In genomic region chr13:58031755-58032154, GRCm38 (mm10) we compare ENCODE assay signal across 8 mouse cellular contexts.
DNase-seq lines count a peak whose midpoint lies in the region; ATAC-seq and TF ChIP-seq lines count a peak whose summit lies in the region.

No protein-coding gene starts in this region.

- peak; percentile 89 for TF ChIP-seq CTCF in liver, postnatal 0 days (IDR thresholded peaks at IDR 0.05; ENCODE audit: low read depth)

- no peak overlapping the region for H3K9ac ChIP-seq in midbrain, embryonic 11.5 days (ENCODE audit: low read length)
- no peak overlapping the region for H3K9ac ChIP-seq in midbrain, embryonic 16.5 days (ENCODE audit: low read depth, low read length)
- H3K9ac ChIP-seq in embryonic facial prominence, embryonic 11.5 days (replicated peaks; ENCODE audit: low read length) = no peak overlapping the region
- H3K9ac ChIP-seq in hindbrain, embryonic 16.5 days (ENCODE audit: low read depth, low read length) = no peak overlapping the region
- no peak overlapping the region for H3K9ac ChIP-seq in liver, postnatal 0 days (replicated peaks)

- no peaks in the 10 kb centered on the region for H3K27me3 ChIP-seq in midbrain, embryonic 11.5 days (ENCODE audit: control insufficient read depth, insufficient read depth, low read length)
- H3K27me3 ChIP-seq in midbrain, embryonic 16.5 days (ENCODE audit: control insufficient read depth, insufficient read depth, low read depth, low read length) = no peaks in the 10 kb centered on the region
- H3K27me3 ChIP-seq in embryonic facial prominence, embryonic 11.5 days (ENCODE audit: control insufficient read depth, insufficient read depth, low read length) = no peaks in the 10 kb centered on the region
- no peaks in the 10 kb centered on the region for H3K27me3 ChIP-seq in hindbrain, embryonic 16.5 days (replicated peaks; ENCODE audit: control insufficient read depth, insufficient read depth, low read length)
- no peaks in the 10 kb centered on the region for H3K27me3 ChIP-seq in liver, postnatal 0 days (ENCODE audit: insufficient read depth, low read length)

- no peaks in the 10 kb centered on the region; the same call in 1 of the 2 replicates for H3K36me3 ChIP-seq in midbrain, embryonic 11.5 days (ENCODE audit: control insufficient read depth, insufficient read depth, low read length)
- H3K36me3 ChIP-seq in midbrain, embryonic 16.5 days (ENCODE audit: control insufficient read depth, insufficient read depth, low read length) = peaks cover 5% of the 10 kb centered on the region; the same call in 1 of the 2 replicates
- no peaks in the 10 kb centered on the region for H3K36me3 ChIP-seq in embryonic facial prominence, embryonic 11.5 days (replicated peaks; ENCODE audit: control insufficient read depth, insufficient read depth, low read depth, low read length)
- H3K36me3 ChIP-seq in hindbrain, embryonic 16.5 days (ENCODE audit: control insufficient read depth, insufficient read depth, low read length) = no peaks in the 10 kb centered on the region
- H3K36me3 ChIP-seq in liver, postnatal 0 days (replicated peaks; ENCODE audit: insufficient read depth, low read length) = 0 out of 2 replicates have a peak, but pooled peaks cover 8% of the 10 kb centered on the region

- no peak overlapping the region for H3K4me3 ChIP-seq in midbrain, embryonic 11.5 days (ENCODE audit: low read depth, low read length)
- H3K4me3 ChIP-seq in midbrain, embryonic 16.5 days (ENCODE audit: low read depth, low read length) = no peak overlapping the region
- no peak overlapping the region for H3K4me3 ChIP-seq in embryonic facial prominence, embryonic 11.5 days (ENCODE audit: low read depth, low read length)
- no peak overlapping the region for H3K4me3 ChIP-seq in hindbrain, embryonic 16.5 days (ENCODE audit: low read length)
- H3K4me3 ChIP-seq in liver, postnatal 0 days (ENCODE audit: low read depth, low read length) = no peak overlapping the region

- no peak overlapping the region for H3K27ac ChIP-seq in midbrain, embryonic 11.5 days (ENCODE audit: low read depth, low read length)
- no peak overlapping the region for H3K27ac ChIP-seq in midbrain, embryonic 16.5 days (ENCODE audit: low read length)
- no peak overlapping the region for H3K27ac ChIP-seq in embryonic facial prominence, embryonic 11.5 days (replicated peaks; ENCODE audit: low read depth, low read length)
- H3K27ac ChIP-seq in hindbrain, embryonic 16.5 days (ENCODE audit: low read depth, low read length) = no peak overlapping the region
- H3K27ac ChIP-seq in liver, postnatal 0 days (ENCODE audit: low read depth) = no peak overlapping the region

- no peak overlapping the region for H3K4me2 ChIP-seq in midbrain, embryonic 11.5 days
- H3K4me2 ChIP-seq in midbrain, embryonic 16.5 days (ENCODE audit: low read length) = no peak overlapping the region
- H3K4me2 ChIP-seq in embryonic facial prominence, embryonic 11.5 days (ENCODE audit: low read depth, low read length) = no peak overlapping the region
- no peak overlapping the region for H3K4me2 ChIP-seq in hindbrain, embryonic 16.5 days (ENCODE audit: low read length)
- H3K4me2 ChIP-seq in liver, postnatal 0 days (ENCODE audit: low read depth, low read length) = no peak overlapping the region

- 49% methylated on average over 6 of the region's 6 CpGs for WGBS in midbrain, embryonic 11.5 days
- 49% methylated on average over 6 of the region's 6 CpGs for WGBS in midbrain, embryonic 16.5 days
- WGBS in embryonic facial prominence, embryonic 11.5 days = 40% methylated on average over 6 of the region's 6 CpGs
- WGBS in hindbrain, embryonic 16.5 days = 47% methylated on average over 6 of the region's 6 CpGs
- 47% methylated on average over 6 of the region's 6 CpGs for WGBS in liver, postnatal 0 days (ENCODE audit: insufficient replicate concordance)

- no peak for ATAC-seq in midbrain, embryonic 11.5 days (ENCODE audit: low FRiP score)
- no peak for ATAC-seq in midbrain, embryonic 16.5 days
- no peak for ATAC-seq in embryonic facial prominence, embryonic 11.5 days (replicated peaks; ENCODE audit: insufficient number of reproducible peaks, low FRiP score, low TSS enrichment, low read depth)
- 0 out of 2 replicates have a peak, but pooled peaks have one; percentile 58 for ATAC-seq in hindbrain, embryonic 16.5 days
- ATAC-seq in liver, postnatal 0 days = peak; percentile 29; the same call in 1 of the 2 replicates

- DNase-seq in midbrain, embryonic 11.5 days (ENCODE audit: low spot score, missing footprints) = peak; percentile 93
- DNase-seq in adrenal gland, postnatal 36 days = peak; percentile 77 to 86
- peak; percentile 77 for DNase-seq in embryonic facial prominence, embryonic 11.5 days (ENCODE audit: low spot score)
- peak; percentile 74 for DNase-seq in liver, postnatal 0 days
- DNase-seq in retina, postnatal 7 days (ENCODE audit: low read depth, low spot score) = peak; percentile 37
- peak; percentile 62 for DNase-seq in urinary bladder, postnatal 14 days (ENCODE audit: low spot score)

- H3K9me3 ChIP-seq in midbrain, embryonic 11.5 days (ENCODE audit: control insufficient read depth, low read length) = no peaks in the 10 kb centered on the region
- no peaks in the 10 kb centered on the region for H3K9me3 ChIP-seq in midbrain, embryonic 16.5 days (replicated peaks; ENCODE audit: control insufficient read depth, low read length, poor library complexity, severe bottlenecking)
- H3K9me3 ChIP-seq in embryonic facial prominence, embryonic 11.5 days (replicated peaks; ENCODE audit: control insufficient read depth, low read length) = no peaks in the 10 kb centered on the region
- H3K9me3 ChIP-seq in hindbrain, embryonic 16.5 days (ENCODE audit: control insufficient read depth, low read length) = no peaks in the 10 kb centered on the region
- H3K9me3 ChIP-seq in liver, postnatal 0 days (ENCODE audit: low read length) = no peaks in the 10 kb centered on the region

- no peak for TF ChIP-seq EP300 in liver, postnatal 0 days (IDR thresholded peaks at IDR 0.05; ENCODE audit: low read depth)

- H3K4me1 ChIP-seq in midbrain, embryonic 11.5 days (ENCODE audit: control insufficient read depth, insufficient read depth, low read length) = no peaks in the 10 kb centered on the region
- no peaks in the 10 kb centered on the region for H3K4me1 ChIP-seq in midbrain, embryonic 16.5 days (ENCODE audit: control insufficient read depth, insufficient read depth, low read length)
- H3K4me1 ChIP-seq in embryonic facial prominence, embryonic 11.5 days (ENCODE audit: control insufficient read depth, insufficient read depth, low read length) = no peaks in the 10 kb centered on the region
- H3K4me1 ChIP-seq in hindbrain, embryonic 16.5 days (ENCODE audit: control insufficient read depth, insufficient read depth, low read depth, low read length) = no peaks in the 10 kb centered on the region
- no peaks in the 10 kb centered on the region for H3K4me1 ChIP-seq in liver, postnatal 0 days (ENCODE audit: insufficient read depth)

Comparison
In these comparisons a context has a peak if more than half of its experiments do, and no peak if none do; other contexts are left out.
1. ATAC-seq: peak in hindbrain, embryonic 16.5 days (single experiment) and liver, postnatal 0 days (single experiment); none in midbrain, embryonic 11.5 days (single experiment), midbrain, embryonic 16.5 days (single experiment) and embryonic facial prominence, embryonic 11.5 days (single experiment).
2. DNase-seq: peak in every context shown above with its lines; median percentile 93 in midbrain, embryonic 11.5 days; 82 in adrenal gland, postnatal 36 days; 77 in embryonic facial prominence, embryonic 11.5 days; 74 in liver, postnatal 0 days; 62 in urinary bladder, postnatal 14 days; 37 in retina, postnatal 7 days.